In genomic region chr12:33220509-33221051, GRCm38 (mm10) we compare ENCODE assay signal across 8 mouse cellular contexts.
DNase-seq lines count a peak whose midpoint lies in the region.

No protein-coding gene starts in this region.

- DNase-seq in 416B (ENCODE audit: low read depth), result peak; percentile 33
- DNase-seq in Muller cell, postnatal 12 days (ENCODE audit: inconsistent ontology term), result peak; percentile 77
- DNase-seq in frontal cortex, postnatal 10 days (ENCODE audit: low spot score in 2 of 2), result peak; percentile 50 to 53
- DNase-seq in induced T-regulatory cell, adult 2 months (ENCODE audit: low read depth), result peak; percentile 23
- peak; percentile 72 to 76 for DNase-seq in lung, adult 18-20 months
- peak; percentile 71 to 81 for DNase-seq in right cerebral cortex, adult 2 months (ENCODE audit: low spot score in 2 of 2)
- no peak for DNase-seq in embryo, embryonic 10 days (ENCODE audit: low spot score)
- DNase-seq in cerebellum, postnatal 4 days (ENCODE audit: low spot score in 2 of 2), result no peak

Comparison
In these comparisons a context has a peak if more than half of its experiments do, and no peak if none do; other contexts are left out.
1. DNase-seq: peak in 416B (single experiment), Muller cell, postnatal 12 days (single experiment), frontal cortex, postnatal 10 days (2 of 2), induced T-regulatory cell, adult 2 months (single experiment), lung, adult 18-20 months (2 of 2) and right cerebral cortex, adult 2 months (2 of 2); none in embryo, embryonic 10 days (single experiment) and cerebellum, postnatal 4 days (0 of 2).